Mouse (Mus musculus): Measurements from ENCODE around the gene Rbm45. TPM values are rescaled to one million over a fixed set of nuclear protein-coding genes. Genes with fewer than 3 reads are reported as not detected.
A peak's percentile ranks its signal among the peaks of the same experiment; 100 is the strongest.

Gene Rbm45
- 8.3 and 8.9 TPM in 2 replicates for polyA plus RNA-seq (2012; rRNA removed)

DNA sequence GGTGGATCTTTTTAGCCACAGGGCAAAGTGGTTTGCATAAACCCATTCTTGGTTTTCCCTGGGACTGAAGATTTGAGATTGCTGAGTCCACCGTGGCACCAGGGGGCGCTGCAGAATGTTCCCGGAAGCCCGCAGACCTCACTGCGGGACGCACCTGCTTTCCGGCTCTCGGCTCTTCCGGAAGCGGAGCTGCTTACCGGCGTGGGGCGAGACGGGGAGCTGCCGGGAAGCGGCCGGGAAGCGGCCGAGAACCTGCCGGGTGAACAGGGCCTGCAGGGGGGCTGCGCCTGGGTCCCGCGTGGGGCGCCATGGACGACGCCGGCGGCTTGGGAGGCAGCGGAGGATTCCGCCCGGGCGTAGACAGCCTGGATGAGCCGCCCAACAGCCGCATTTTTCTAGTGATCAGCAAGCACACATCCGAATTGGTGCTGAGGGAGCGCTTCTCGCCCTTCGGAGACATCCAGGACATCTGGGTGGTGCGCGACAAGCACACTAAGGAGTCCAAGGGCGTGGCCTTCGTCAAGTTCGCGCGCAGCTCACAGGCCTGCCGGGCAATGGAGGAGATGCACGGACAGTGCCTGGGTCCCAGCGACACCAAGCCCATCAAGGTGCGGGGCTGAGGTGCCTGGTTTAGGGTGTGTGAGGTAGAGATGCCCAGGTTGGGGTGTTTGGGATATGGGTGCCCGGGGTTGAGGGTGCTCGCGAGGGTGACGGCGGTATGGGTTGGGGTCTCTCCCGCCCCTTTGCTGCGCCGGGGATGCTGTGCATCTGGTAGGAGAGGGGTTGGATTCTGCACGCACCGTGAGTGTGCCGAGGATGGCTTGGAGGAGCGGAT is at the start of gene Rbm45:
Gene Rbm45 (plus strand): TSS at position 164 of the 835 bp plus-strand sequence.
- no peaks in the 10 kb centered on the region for H3K36me3 ChIP-seq (ENCODE audit: control insufficient read depth, insufficient read depth, low read length)
- under 1% methylated on average over 61 of the region's 61 CpGs for WGBS
- H3K27ac ChIP-seq (ENCODE audit: insufficient read depth, low read depth, low read length), result no peak within 1 kb of the TSS
- DNase-seq, result peak; percentile 91
- H3K27me3 ChIP-seq (replicated peaks; ENCODE audit: control insufficient read depth, insufficient read depth, low read length), result no peaks in the 10 kb centered on the region
- TF ChIP-seq POLR2A (IDR thresholded peaks at IDR 0.05; ENCODE audit: low read depth, low read length), result peak; percentile 27
- TF ChIP-seq CTCF (conservative IDR thresholded peaks at IDR 0.05; ENCODE audit: insufficient read depth, insufficient read length, low read depth, low read length), result peak; percentile 80
- peak within 1 kb of the TSS; percentile 90 for H3K4me3 ChIP-seq (ENCODE audit: insufficient read depth, low read depth, low read length)
- peaks cover 3% of the 10 kb centered on the region; the same call in 1 of the 2 replicates for H3K4me1 ChIP-seq (ENCODE audit: control insufficient read depth, insufficient read depth, low read length)

DNA sequence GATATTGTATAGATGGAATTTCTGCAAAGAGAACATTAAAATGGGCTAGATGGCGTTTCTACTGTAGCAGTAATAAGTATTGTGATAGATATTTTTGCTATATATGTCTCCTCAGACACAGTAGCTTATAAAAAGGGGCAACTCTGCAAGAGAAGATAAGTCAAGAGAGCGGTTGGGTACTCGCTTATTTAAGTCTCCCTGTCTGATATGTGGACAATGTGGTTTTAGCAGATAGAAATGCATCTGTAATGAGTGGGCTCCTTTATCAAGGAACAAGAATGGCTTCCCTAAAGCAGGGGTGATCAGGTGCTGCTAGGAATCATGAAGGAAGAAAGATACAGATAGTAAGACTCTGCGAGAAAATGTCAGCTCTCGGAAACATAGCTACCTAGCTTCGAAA is 49.4 kb upstream of the Rbm45 start:
- no peaks in the 10 kb centered on the region for H3K4me1 ChIP-seq (ENCODE audit: control insufficient read depth, insufficient read depth, low read length)
- no peak for DNase-seq
- H3K36me3 ChIP-seq (ENCODE audit: control insufficient read depth, insufficient read depth, low read length), result no peaks in the 10 kb centered on the region
- no peak overlapping the region for H3K27ac ChIP-seq (ENCODE audit: insufficient read depth, low read depth, low read length)
- no peak overlapping the region for H3K4me3 ChIP-seq (ENCODE audit: insufficient read depth, low read depth, low read length)
- no peaks in the 10 kb centered on the region; the same call in 1 of the 2 replicates for H3K27me3 ChIP-seq (replicated peaks; ENCODE audit: control insufficient read depth, insufficient read depth, low read length)
- TF ChIP-seq POLR2A (IDR thresholded peaks at IDR 0.05; ENCODE audit: low read depth, low read length) (no peak), CTCF (conservative IDR thresholded peaks at IDR 0.05; ENCODE audit: insufficient read depth, insufficient read length, low read depth, low read length) (no peak)
- whole genome bisulfite sequencing, result 89% methylated on average over 6 of the region's 6 CpGs

DNA sequence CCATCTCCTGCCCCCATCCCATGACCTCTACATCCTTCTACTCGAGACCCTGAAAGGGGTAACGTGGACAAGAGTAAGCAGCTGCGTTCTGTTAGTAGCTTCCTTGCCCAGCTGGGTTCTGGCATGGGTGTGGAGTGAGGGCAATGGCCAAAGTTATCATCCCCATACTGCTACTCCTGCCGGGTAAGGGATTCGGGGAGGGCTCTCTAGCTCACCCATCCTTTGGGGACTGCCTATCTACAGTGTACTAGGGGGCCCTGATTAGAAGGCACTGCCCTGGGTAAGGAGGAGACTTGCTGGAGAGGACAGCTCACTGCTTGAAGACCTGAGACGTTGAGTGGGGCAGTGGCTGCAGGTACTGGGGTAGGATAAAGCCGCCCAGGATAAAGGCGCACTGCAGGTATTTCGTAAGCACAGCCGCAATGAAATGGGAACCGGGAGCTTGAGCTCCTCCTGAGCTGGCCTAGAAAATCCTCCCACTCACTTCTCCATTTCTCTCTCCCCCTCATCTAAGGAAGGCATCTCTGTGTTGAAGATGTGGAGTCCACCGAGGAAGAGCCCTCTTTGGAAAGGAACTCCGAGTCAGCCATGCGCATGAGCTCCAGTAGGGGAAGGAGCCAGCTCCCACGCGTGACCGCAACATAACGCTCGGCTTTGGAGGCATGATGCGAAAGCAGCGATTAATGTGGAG is 46.5 kb upstream of the Rbm45 start:
- H3K27me3 ChIP-seq (replicated peaks; ENCODE audit: control insufficient read depth, insufficient read depth, low read length), result no peaks in the 10 kb centered on the region
- DNase-seq, result no peak
- no peaks in the 10 kb centered on the region for H3K36me3 ChIP-seq (ENCODE audit: control insufficient read depth, insufficient read depth, low read length)
- TF ChIP-seq CTCF (conservative IDR thresholded peaks at IDR 0.05; ENCODE audit: insufficient read depth, insufficient read length, low read depth, low read length), result no peak
- WGBS, result 61% methylated on average over 21 of the region's 21 CpGs
- no peaks in the 10 kb centered on the region for H3K4me1 ChIP-seq (ENCODE audit: control insufficient read depth, insufficient read depth, low read length)
- H3K4me3 ChIP-seq (ENCODE audit: insufficient read depth, low read depth, low read length), result no peak overlapping the region
- no peak overlapping the region for H3K27ac ChIP-seq (ENCODE audit: insufficient read depth, low read depth, low read length)

DNA sequence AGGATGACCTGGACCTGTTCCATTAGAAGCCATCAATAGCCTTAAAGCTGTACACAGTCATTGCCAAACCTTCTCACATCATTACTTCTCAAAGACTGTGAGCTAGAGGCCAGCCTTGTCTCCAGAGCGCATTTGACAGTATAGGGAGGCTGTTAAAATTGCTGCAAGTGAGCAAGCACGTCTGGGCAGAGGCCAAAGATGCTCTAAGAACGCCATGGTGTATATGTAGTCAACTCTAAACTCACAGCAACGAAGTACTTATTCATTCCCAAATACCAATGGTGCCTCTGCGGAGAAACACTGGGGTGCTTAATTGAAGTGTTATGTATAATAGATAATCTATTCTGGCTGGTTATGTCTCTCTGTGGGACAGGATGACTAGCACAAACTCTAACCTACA is 45.3 kb upstream of the Rbm45 start:
- H3K4me3 ChIP-seq (ENCODE audit: insufficient read depth, low read depth, low read length), result no peak overlapping the region
- 93% methylated on average over 5 of the region's 5 CpGs for WGBS
- no peaks in the 10 kb centered on the region for H3K36me3 ChIP-seq (ENCODE audit: control insufficient read depth, insufficient read depth, low read length)
- no peaks in the 10 kb centered on the region for H3K4me1 ChIP-seq (ENCODE audit: control insufficient read depth, insufficient read depth, low read length)
- H3K27ac ChIP-seq (ENCODE audit: insufficient read depth, low read depth, low read length), result no peak overlapping the region
- no peaks in the 10 kb centered on the region for H3K27me3 ChIP-seq (replicated peaks; ENCODE audit: control insufficient read depth, insufficient read depth, low read length)
- TF ChIP-seq CTCF (conservative IDR thresholded peaks at IDR 0.05; ENCODE audit: insufficient read depth, insufficient read length, low read depth, low read length) (no peak), POLR2A (IDR thresholded peaks at IDR 0.05; ENCODE audit: low read depth, low read length) (no peak)
- DNase-seq, result no peak

DNA sequence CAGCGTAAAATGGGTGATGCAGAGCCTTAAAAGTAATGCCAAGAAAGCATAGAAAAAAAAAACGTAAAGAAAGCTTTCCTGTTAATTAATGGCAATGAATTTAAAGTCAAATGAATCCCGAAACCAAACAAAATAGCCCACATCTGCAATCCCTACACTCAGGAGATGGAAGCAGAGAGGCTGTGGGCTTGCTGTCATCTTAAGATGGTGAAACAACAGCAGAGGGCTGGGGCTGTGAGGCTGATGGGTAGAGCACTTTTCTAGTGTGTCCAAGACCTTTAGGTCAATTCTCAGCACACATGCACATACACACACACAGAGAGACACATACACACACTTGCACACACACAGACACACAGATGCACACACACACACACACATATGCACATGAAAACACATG is 43.6 kb upstream of the Rbm45 start:
- no peak for TF ChIP-seq POLR2A (IDR thresholded peaks at IDR 0.05; ENCODE audit: low read depth, low read length)
- TF ChIP-seq CTCF (conservative IDR thresholded peaks at IDR 0.05; ENCODE audit: insufficient read depth, insufficient read length, low read depth, low read length), result no peak
- Histone ChIP-seq H3K4me3 (ENCODE audit: insufficient read depth, low read depth, low read length) (no peak overlapping the region), H3K4me1 (ENCODE audit: control insufficient read depth, insufficient read depth, low read length) (no peaks in the 10 kb centered on the region), H3K36me3 (ENCODE audit: control insufficient read depth, insufficient read depth, low read length) (no peaks in the 10 kb centered on the region), H3K27ac (ENCODE audit: insufficient read depth, low read depth, low read length) (no peak overlapping the region), H3K27me3 (replicated peaks; ENCODE audit: control insufficient read depth, insufficient read depth, low read length) (no peaks in the 10 kb centered on the region)
- 69% methylated on average over 3 of the region's 3 CpGs for WGBS
- no peak for DNase-seq

DNA sequence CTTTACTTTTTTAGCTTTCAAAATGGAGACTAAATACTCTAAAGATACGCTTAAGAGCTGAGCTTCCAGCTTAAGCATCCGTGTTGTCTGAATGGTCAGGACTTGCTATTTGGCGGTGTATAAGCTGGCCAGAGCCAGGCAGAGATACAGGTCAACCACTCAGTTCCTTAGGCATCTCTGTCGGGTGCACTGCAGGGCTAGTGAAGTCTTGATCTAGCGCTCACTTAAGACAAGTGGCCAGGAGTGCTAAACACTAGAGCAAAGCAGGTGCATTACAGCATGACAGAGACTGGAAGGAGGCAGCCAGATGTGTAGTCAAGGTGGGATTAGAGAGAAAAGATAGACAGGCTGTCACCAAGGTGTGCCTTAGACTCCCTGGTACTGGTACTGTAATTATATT is 39.7 kb upstream of the Rbm45 start:
- TF ChIP-seq POLR2A (IDR thresholded peaks at IDR 0.05; ENCODE audit: low read depth, low read length), result no peak
- no peak for TF ChIP-seq CTCF (conservative IDR thresholded peaks at IDR 0.05; ENCODE audit: insufficient read depth, insufficient read length, low read depth, low read length)
- WGBS, result 93% methylated on average over 5 of the region's 5 CpGs
- DNase-seq, result no peak
- Histone ChIP-seq H3K4me1 (ENCODE audit: control insufficient read depth, insufficient read depth, low read length) (no peaks in the 10 kb centered on the region), H3K27ac (ENCODE audit: insufficient read depth, low read depth, low read length) (no peak overlapping the region), H3K4me3 (ENCODE audit: insufficient read depth, low read depth, low read length) (no peak overlapping the region), H3K36me3 (ENCODE audit: control insufficient read depth, insufficient read depth, low read length) (no peaks in the 10 kb centered on the region), H3K27me3 (replicated peaks; ENCODE audit: control insufficient read depth, insufficient read depth, low read length) (no peaks in the 10 kb centered on the region; the same call in 1 of the 2 replicates)

DNA sequence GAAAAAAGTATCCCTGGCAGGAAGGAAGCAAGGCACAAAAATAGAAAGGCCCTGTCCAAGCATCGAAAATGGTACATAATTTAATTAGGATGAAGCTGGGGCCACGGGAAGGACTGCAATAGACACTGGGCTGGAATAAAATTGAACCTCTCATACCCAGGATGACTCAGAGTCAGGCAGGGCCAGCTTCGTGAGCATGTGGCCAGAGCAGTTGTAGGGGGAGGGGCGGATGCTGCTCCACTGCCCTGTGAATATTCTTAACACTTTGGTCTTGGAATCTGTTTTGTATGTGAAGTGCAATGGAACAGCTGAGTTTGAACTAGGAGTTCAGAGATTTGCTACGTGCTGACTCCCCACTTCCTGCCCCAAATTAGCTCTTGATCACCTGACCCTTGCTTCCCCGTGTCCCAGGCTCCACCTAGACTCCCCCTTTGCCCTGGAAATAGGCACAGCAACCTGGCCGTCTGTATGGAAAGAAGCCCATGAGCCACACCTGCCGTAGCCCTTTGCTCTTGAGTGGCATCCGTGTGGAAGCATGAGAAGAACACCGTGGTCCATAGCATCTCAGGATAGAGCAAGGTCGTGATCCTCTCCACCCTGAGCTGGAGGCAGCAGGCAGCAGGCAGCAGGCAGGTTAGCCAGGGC is 37.5 kb upstream of the Rbm45 start:
- Histone ChIP-seq H3K27ac (ENCODE audit: insufficient read depth, low read depth, low read length) (no peak overlapping the region), H3K4me1 (ENCODE audit: control insufficient read depth, insufficient read depth, low read length) (no peaks in the 10 kb centered on the region), H3K4me3 (ENCODE audit: insufficient read depth, low read depth, low read length) (no peak overlapping the region), H3K27me3 (replicated peaks; ENCODE audit: control insufficient read depth, insufficient read depth, low read length) (no peaks in the 10 kb centered on the region; the same call in 1 of the 2 replicates), H3K36me3 (ENCODE audit: control insufficient read depth, insufficient read depth, low read length) (no peaks in the 10 kb centered on the region)
- no peak for DNase-seq
- WGBS, result 63% methylated on average over 11 of the region's 11 CpGs
- TF ChIP-seq CTCF (conservative IDR thresholded peaks at IDR 0.05; ENCODE audit: insufficient read depth, insufficient read length, low read depth, low read length) (no peak), POLR2A (IDR thresholded peaks at IDR 0.05; ENCODE audit: low read depth, low read length) (no peak)
